Mouse (Mus musculus) midbrain, postnatal 0 days (tissue): ENCODE measurements around the gene Zfp526. TPM values are rescaled to one million over a fixed set of nuclear protein-coding genes. Genes with fewer than 3 reads are reported as not detected.

Experiments used
- ATAC-seq: fragments of 200-750 bp; cut with Nextera tagmentation; 2 replicates; pipeline ENCODE4 v1.8.0; 2017; ENCODE audit warnings: moderate number of reproducible peaks, mild to moderate bottlenecking, moderate TSS enrichment, moderate library complexity; ENCODE audit not compliant: low FRiP score
- DNase-seq: peaks from one replicate; pipeline ENCODE4 v3.0.0-alpha.2; 2015; ENCODE audit warnings: low spot score
- H3K27ac ChIP-seq: fragments of 300-500 bp; sonication (generic); 2 replicates; pipeline ENCODE4 v1.5.1; 2014; ENCODE audit warnings: low read depth, mild to moderate bottlenecking, low read length, mixed read lengths
- H3K27me3 ChIP-seq: fragments of 300-500 bp; sonication (generic); 2 replicates; pipeline ENCODE4 v1.6.1; 2014; ENCODE audit warnings: low read length, control low read depth, mixed read lengths; ENCODE audit not compliant: insufficient read depth
- H3K36me3 ChIP-seq: fragments of 300-500 bp; sonication (generic); 2 replicates; pipeline ENCODE4 v1.6.1; 2014; ENCODE audit warnings: low read length, control low read depth, mixed read lengths; ENCODE audit not compliant: insufficient read depth
- H3K4me1 ChIP-seq: fragments of 300-500 bp; sonication (generic); 2 replicates; pipeline ENCODE4 v1.6.1; 2014; ENCODE audit warnings: mild to moderate bottlenecking, control low read depth, antibody characterized with exemption, low read length, mixed read lengths; ENCODE audit not compliant: insufficient read depth
- H3K4me2 ChIP-seq: fragments of 300-500 bp; sonication (generic); 2 replicates; pipeline ENCODE4 v1.6.1; 2014; ENCODE audit warnings: low read depth, mild to moderate bottlenecking, low read length, mixed read lengths; ENCODE audit not compliant: poor library complexity, severe bottlenecking
- H3K4me3 ChIP-seq: fragments of 300-500 bp; sonication (generic); 2 replicates; pipeline ENCODE4 v1.5.1; 2014; ENCODE audit warnings: low read depth, mild to moderate bottlenecking, low read length, moderate library complexity
- H3K9ac ChIP-seq: fragments of 300-500 bp; sonication (generic); replicated peaks from 2 replicates; pipeline ENCODE4 v1.6.1; 2014; ENCODE audit warnings: mild to moderate bottlenecking, low read length, moderate library complexity, mixed read lengths; ENCODE audit not compliant: poor library complexity, severe bottlenecking
- H3K9me3 ChIP-seq: fragments of 300-500 bp; sonication (generic); 2 replicates; pipeline ENCODE4 v1.6.1; 2016; ENCODE audit warnings: low read length, control low read depth
- CTCF ChIP-seq: IDR thresholded peaks from 2 replicates; pipeline ENCODE4 v1.5.1; 2016; ENCODE audit warnings: antibody characterized with exemption, mild to moderate bottlenecking
- WGBS: fragments of 180-500 bp; shearing (Covaris S2); extraction: QIAGEN DNeasy Blood & Tissue Kit; methylation state at CpG from one replicate; pipeline ENCODE4 v1.1.7; 2014; 5-methylcytosine and 5-hydroxymethylcytosine counted together
- microRNA-seq: library from miRNA; unstranded; fragments of <30 nt; microRNA quantifications from one replicate; pipeline ENCODE4, GENCODE M21; 2016; ENCODE audit warnings: borderline number of aligned reads
- polyA plus RNA-seq: library from polyadenylated mRNA; unstranded; fragments of >200 nt; fragmentation: Nextera tagmentation; extraction: Ambion mirVana; gene quantifications from 2 replicates; pipeline ENCODE4 v1.2.1, GENCODE M21; 2015
- total RNA-seq: library from RNA; depleted of rRNA; stranded (reverse); fragments of >200 nt; gene quantifications from 2 replicates; pipeline ENCODE4 v1.2.3, GENCODE M21; 2014; rRNA removed

Zfp526 gene
- total and polyA plus RNA-seq, 2 experiments from 2014 or later: 0.94 to 9.5 TPM

DNA sequence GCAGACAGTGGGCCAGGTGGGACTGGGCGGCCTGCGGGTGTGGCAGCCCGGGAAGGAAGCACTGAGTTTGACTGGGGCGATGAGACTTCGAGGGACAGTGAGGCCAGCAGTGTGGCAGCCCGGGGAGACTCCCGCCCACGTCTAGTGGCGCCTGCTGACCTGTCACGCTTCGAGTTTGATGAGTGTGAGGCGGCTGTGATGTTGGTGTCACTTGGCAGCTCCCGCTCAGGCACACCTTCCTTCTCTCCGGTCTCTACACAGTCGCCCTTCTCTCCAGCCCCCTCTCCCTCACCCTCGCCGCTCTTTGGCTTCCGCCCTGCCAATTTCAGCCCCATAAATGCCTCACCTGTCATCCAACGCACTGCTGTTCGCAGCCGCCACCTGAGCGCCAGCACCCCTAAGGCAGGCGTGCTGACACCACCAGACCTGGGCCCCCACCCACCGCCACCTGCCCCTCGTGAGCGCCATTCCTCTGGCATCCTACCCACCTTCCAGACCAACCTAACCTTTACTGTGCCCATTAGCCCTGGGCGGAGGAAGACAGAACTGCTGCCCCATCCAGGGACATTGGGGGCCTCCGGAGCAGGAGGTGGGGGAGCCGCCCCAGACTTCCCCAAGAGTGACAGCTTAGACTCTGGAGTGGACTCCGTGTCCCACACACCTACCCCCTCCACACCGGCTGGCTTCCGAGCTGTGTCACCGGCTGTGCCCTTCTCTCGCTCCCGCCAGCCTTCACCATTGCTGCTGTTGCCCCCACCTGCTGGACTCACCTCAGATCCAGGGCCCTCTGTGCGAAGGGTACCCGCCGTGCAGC is 51.4 kb downstream of the Zfp526 start:
- TF ChIP-seq CTCF: no peak
- H3K4me3 ChIP-seq: no peak overlapping the region
- H3K9me3 ChIP-seq: no peaks in the 10 kb centered on the region
- H3K9ac ChIP-seq: no peak overlapping the region
- H3K4me2 ChIP-seq: no peak overlapping the region
- no peak for DNase-seq
- no peak overlapping the region for H3K27ac ChIP-seq
- WGBS: 91% methylated on average over 38 of the region's 38 CpGs
- H3K4me1 ChIP-seq: peaks cover 9% of the 10 kb centered on the region; the same call in 1 of the 2 replicates
- no peaks in the 10 kb centered on the region for H3K27me3 ChIP-seq
- H3K36me3 ChIP-seq: peaks cover 45% of the 10 kb centered on the region
- ATAC-seq: no peak

DNA sequence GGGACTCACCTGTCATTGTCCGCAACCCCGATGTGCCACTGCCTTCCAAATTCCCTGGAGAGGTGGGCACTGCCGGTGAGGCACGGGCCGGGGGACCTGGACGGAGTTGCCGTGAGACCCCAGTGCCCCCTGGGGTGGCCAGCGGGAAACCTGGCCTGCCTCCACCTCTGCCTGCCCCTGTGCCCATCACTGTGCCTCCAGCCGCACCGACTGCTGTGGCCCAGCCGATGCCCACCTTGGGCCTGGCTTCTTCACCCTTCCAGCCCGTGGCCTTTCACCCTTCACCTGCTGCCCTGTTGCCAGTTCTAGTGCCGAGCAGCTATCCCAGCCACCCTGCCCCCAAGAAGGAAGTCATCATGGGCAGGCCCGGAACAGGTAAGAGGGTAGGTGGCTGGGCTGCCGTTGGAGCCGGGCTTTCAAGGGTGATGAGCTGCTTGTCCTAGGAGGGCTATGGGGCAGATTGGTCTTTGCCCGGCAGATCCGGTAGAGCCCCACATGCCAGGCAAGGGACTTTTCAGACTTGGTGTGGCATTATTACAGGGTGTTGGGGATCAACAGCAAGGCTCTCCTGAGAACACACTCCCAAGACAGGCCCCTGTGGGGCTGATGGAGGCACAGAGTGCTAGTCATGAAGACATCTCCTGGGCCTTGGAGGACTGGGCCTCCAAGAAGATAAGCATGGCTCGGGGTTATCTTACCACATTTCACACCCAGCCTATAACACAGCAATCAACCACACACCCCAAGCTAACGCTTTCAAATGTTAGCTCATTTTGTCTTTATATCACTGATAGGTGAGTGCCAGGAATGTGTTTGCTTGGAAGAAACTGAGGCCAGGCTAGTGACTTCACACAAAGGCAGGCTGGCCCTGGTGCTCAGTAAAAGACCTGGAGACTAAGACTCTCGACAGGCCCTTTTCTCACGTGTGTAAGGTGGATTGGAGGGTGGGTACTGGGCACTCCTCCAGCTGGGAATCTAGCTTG is 52.3 kb downstream of the Zfp526 start:
- no peak overlapping the region for H3K4me3 ChIP-seq
- no peak overlapping the region for H3K9ac ChIP-seq
- peaks cover 45% of the 10 kb centered on the region for H3K36me3 ChIP-seq
- H3K27me3 ChIP-seq: no peaks in the 10 kb centered on the region
- no peak overlapping the region for H3K27ac ChIP-seq
- no peaks in the 10 kb centered on the region for H3K9me3 ChIP-seq
- H3K4me2 ChIP-seq: no peak overlapping the region
- no peak for TF ChIP-seq CTCF
- DNase-seq (no peak), ATAC-seq (no peak)
- 93% methylated on average over 22 of the region's 22 CpGs for WGBS
- peaks cover 13% of the 10 kb centered on the region; the same call in 1 of the 2 replicates for H3K4me1 ChIP-seq

DNA sequence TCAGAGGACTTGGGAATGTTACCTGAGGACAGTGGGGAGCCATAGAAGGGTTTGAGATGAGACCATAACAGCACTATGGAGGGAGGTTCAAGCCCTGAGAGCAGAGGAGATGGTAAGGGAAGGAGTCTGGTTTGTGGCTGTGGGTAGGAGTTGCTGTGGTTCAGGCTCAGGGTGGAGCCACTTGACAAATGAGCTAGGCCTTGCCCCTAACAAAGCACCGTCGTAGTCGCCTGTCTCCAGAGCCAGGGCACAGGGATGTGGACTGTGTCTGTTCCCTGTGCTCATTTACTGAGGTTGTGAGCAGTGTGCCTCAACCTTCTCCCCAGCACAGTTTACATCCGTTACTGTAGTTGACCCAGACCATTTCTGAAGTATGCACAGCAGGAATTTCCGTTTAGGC is 53.3 kb downstream of the Zfp526 start:
- Histone ChIP-seq H3K36me3 (peaks cover 45% of the 10 kb centered on the region), H3K27ac (no peak overlapping the region), H3K9me3 (no peaks in the 10 kb centered on the region), H3K27me3 (no peaks in the 10 kb centered on the region), H3K4me3 (no peak overlapping the region), H3K9ac (no peak overlapping the region), H3K4me2 (no peak overlapping the region), H3K4me1 (peaks cover 16% of the 10 kb centered on the region; the same call in 1 of the 2 replicates)
- no peak for ATAC-seq
- WGBS: 59% methylated on average over 5 of the region's 5 CpGs
- no peak for TF ChIP-seq CTCF
- no peak for DNase-seq

DNA sequence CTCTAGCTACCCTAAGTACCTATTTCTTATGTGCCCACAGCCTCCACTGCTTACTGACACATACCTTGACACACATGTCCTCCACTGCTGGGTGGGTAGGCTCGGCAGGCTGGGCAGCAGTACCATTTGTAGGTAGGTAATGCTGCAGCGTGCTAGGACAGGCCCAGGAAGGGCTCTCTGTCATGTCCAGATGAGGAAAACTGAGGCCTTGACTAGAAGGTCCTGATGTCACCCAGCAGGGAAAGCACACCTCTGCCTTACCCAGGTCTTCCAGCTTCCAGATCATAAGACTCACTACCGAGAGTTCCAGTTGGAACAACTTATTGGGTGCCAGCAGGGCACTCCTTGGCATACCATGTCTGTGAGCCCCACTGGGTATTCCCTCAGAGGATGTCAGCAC is 53.8 kb downstream of the Zfp526 start:
- Histone ChIP-seq H3K4me1 (peaks cover 18% of the 10 kb centered on the region; the same call in 1 of the 2 replicates), H3K27me3 (no peaks in the 10 kb centered on the region), H3K9me3 (no peaks in the 10 kb centered on the region), H3K4me3 (no peak overlapping the region), H3K36me3 (peaks cover 45% of the 10 kb centered on the region), H3K9ac (no peak overlapping the region), H3K27ac (no peak overlapping the region), H3K4me2 (no peak overlapping the region)
- ATAC-seq: no peak
- 91% methylated on average over 3 of the region's 3 CpGs for WGBS
- DNase-seq: no peak
- no peak for TF ChIP-seq CTCF

DNA sequence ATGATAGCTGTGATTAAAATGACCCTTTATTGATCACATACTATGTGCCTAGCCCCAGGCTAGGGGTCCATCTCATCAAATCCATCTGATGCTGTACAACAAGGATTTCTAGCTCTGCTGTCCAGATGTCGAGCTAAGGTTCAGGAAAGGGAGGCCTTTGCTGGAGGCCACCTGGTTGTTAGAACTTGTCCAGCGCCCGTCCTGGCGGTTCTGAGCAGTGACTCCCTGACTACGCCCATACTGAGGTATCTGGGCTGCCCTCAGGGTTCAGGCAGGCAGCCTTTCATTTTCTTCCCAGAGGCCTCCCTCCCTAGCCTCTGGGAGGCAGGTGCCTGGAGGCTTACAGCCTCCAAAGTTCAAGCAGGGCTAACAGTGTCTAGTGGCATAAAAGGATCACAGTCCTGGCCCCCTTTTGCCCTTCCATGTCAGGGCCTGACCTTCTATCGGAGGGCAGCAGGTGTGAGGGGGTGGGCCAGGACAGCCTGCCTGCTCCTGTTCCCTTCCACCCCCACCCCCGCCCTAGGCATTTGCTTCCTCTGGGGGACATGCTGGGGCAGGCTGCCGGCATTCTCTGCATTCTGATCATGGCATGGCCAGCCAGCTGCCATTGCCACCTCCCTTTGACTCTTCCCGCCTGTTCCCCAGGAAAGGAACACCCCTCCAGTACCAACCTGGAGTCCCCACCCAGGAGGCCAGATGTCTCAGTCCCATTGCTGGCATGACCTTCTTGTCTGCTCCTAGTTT is 54.5 kb downstream of the Zfp526 start:
- no peak overlapping the region for H3K27ac ChIP-seq
- no peak for ATAC-seq

More for the DNA sequence above, 54.5 kb downstream of the Zfp526 start:
- H3K9me3 ChIP-seq: no peaks in the 10 kb centered on the region
- no peak for DNase-seq
- 53% methylated on average over 9 of the region's 9 CpGs for WGBS
- no peak overlapping the region for H3K4me3 ChIP-seq
- no peak for TF ChIP-seq CTCF
- peaks cover 45% of the 10 kb centered on the region for H3K36me3 ChIP-seq
- no peaks in the 10 kb centered on the region for H3K27me3 ChIP-seq
- H3K4me2 ChIP-seq: no peak overlapping the region
- peaks cover 21% of the 10 kb centered on the region for H3K4me1 ChIP-seq
- peak overlapping the region; percentile 46 for H3K9ac ChIP-seq

Small RNA genes lying within 50 kb of the gene (microRNA-seq; reads per million reads assigned to microRNA genes)
- gene Mir7048: not detected

Other genes with a start within 250 kb of the Zfp526 start
- 516 and 704 TPM in 2 replicates for gene Rabac1, start 248.7 kb upstream of the Zfp526 start, total RNA-seq
- 466 and 515 TPM in 2 replicates for gene Rabac1, start 248.7 kb upstream of the Zfp526 start, polyA plus RNA-seq
- gene Atp1a3, start 215.5 kb upstream of the Zfp526 start, total RNA-seq: 493 and 502 TPM in 2 replicates
- gene Atp1a3, start 215.5 kb upstream of the Zfp526 start, polyA plus RNA-seq: 727 and 786 TPM in 2 replicates
- gene Grik5, start 149.1 kb upstream of the Zfp526 start, total RNA-seq: 153 and 161 TPM in 2 replicates
- gene Grik5, start 149.1 kb upstream of the Zfp526 start, polyA plus RNA-seq: 15.7 and 18.6 TPM in 2 replicates
- gene Zfp574, start 148.9 kb upstream of the Zfp526 start, total RNA-seq: 37.4 and 38.0 TPM in 2 replicates
- gene Zfp574, start 148.9 kb upstream of the Zfp526 start, polyA plus RNA-seq: 30.9 and 31.9 TPM in 2 replicates
- 7.6 and 9.0 TPM in 2 replicates for gene Pou2f2, start 41.7 kb upstream of the Zfp526 start, total RNA-seq
- gene Pou2f2, start 41.7 kb upstream of the Zfp526 start, polyA plus RNA-seq: 28.9 and 35.9 TPM in 2 replicates
- 25.9 and 27.8 TPM in 2 replicates for gene Dedd2, start 810 bp upstream of the Zfp526 start, total RNA-seq
- 17.7 and 18.7 TPM in 2 replicates for gene Dedd2, start 810 bp upstream of the Zfp526 start, polyA plus RNA-seq
- 155 and 169 TPM in 2 replicates for gene Gsk3a, start 16.4 kb downstream of the Zfp526 start, total RNA-seq
- 20.3 and 20.6 TPM in 2 replicates for gene Gsk3a, start 16.4 kb downstream of the Zfp526 start, polyA plus RNA-seq
- gene Erf, start 29.3 kb downstream of the Zfp526 start, total RNA-seq: 15.8 TPM in 2 replicates
- gene Erf, start 29.3 kb downstream of the Zfp526 start, polyA plus RNA-seq: 2.2 and 3.0 TPM in 2 replicates
- gene Cic, start 46.3 kb downstream of the Zfp526 start, total RNA-seq: 145 and 146 TPM in 2 replicates
- gene Cic, start 46.3 kb downstream of the Zfp526 start, polyA plus RNA-seq: 26.8 and 31.9 TPM in 2 replicates
- 595 and 661 TPM in 2 replicates for gene Pafah1b3, start 76.6 kb downstream of the Zfp526 start, total RNA-seq
- 604 and 629 TPM in 2 replicates for gene Pafah1b3, start 76.6 kb downstream of the Zfp526 start, polyA plus RNA-seq
- gene Prr19, start 80.0 kb downstream of the Zfp526 start, total RNA-seq: 2.0 and 2.5 TPM in 2 replicates
- 5.7 and 7.0 TPM in 2 replicates for gene Prr19, start 80.0 kb downstream of the Zfp526 start, polyA plus RNA-seq
- 105 and 106 TPM in 2 replicates for gene Tmem145, start 84.7 kb downstream of the Zfp526 start, total RNA-seq
- 131 and 143 TPM in 2 replicates for gene Tmem145, start 84.7 kb downstream of the Zfp526 start, polyA plus RNA-seq
- gene Megf8, start 95.7 kb downstream of the Zfp526 start, total RNA-seq: 90.0 and 103 TPM in 2 replicates
- gene Megf8, start 95.7 kb downstream of the Zfp526 start, polyA plus RNA-seq: 15.3 and 15.6 TPM in 2 replicates
- gene Cnfn, start 148.3 kb downstream of the Zfp526 start, total RNA-seq: not detected in 2 replicates
- not detected in 2 replicates for gene Cnfn, start 148.3 kb downstream of the Zfp526 start, polyA plus RNA-seq
- 10.6 and 11.6 TPM in 2 replicates for gene Lipe, start 177.3 kb downstream of the Zfp526 start, total RNA-seq
- gene Lipe, start 177.3 kb downstream of the Zfp526 start, polyA plus RNA-seq: 6.9 and 7.6 TPM in 2 replicates
- not detected in 2 replicates for gene Cxcl17, start 191.5 kb downstream of the Zfp526 start, total RNA-seq
- gene Cxcl17, start 191.5 kb downstream of the Zfp526 start, polyA plus RNA-seq: 0.38 and 0.57 TPM in 2 replicates